Mouse (Mus musculus) lung, embryonic 16.5 days (tissue): ENCODE measurements at regions not wholly inside any gene's neighbourhood (a gene's known extent, or its start where the extent isn't known, plus 50 kb on each side); places are given as distances from the start of the nearest gene placed in this dataset.

Experiments used
- ATAC-seq: fragments of 200-750 bp; cut with Nextera tagmentation; 2 replicates; pipeline ENCODE4 v1.8.0; 2017; ENCODE audit warnings: low read depth, mild to moderate bottlenecking, moderate library complexity
- H3K27ac ChIP-seq: fragments of 300-500 bp; sonication (generic); 2 replicates; pipeline ENCODE4 v1.5.1; 2014; ENCODE audit warnings: mild to moderate bottlenecking, control low read depth, low read length
- H3K27me3 ChIP-seq: fragments of 300-500 bp; sonication (generic); 2 replicates; pipeline ENCODE4 v1.6.1; 2014; ENCODE audit warnings: low read depth, low read length, mixed read lengths; ENCODE audit not compliant: control insufficient read depth, insufficient read depth
- H3K36me3 ChIP-seq: fragments of 300-500 bp; sonication (generic); 2 replicates; pipeline ENCODE4 v1.6.1; 2014; ENCODE audit warnings: low read length; ENCODE audit not compliant: control insufficient read depth, insufficient read depth
- H3K4me1 ChIP-seq: fragments of 300-500 bp; sonication (generic); replicated peaks from 2 replicates; pipeline ENCODE4 v1.6.1; 2014; ENCODE audit warnings: low read length, mixed read lengths; ENCODE audit not compliant: control insufficient read depth, insufficient read depth
- H3K4me2 ChIP-seq: fragments of 300-500 bp; sonication (generic); 2 replicates; pipeline ENCODE4 v1.6.1; 2014; ENCODE audit warnings: low read depth, low read length, control low read depth
- H3K4me3 ChIP-seq: fragments of 300-500 bp; sonication (generic); 2 replicates; pipeline ENCODE4 v1.5.1; 2014; ENCODE audit warnings: mild to moderate bottlenecking, low read length, control low read depth
- H3K9ac ChIP-seq: fragments of 300-500 bp; sonication (generic); 2 replicates; pipeline ENCODE4 v1.6.1; 2014; ENCODE audit warnings: low read length, control low read depth
- H3K9me3 ChIP-seq: fragments of 300-500 bp; sonication (generic); 2 replicates; pipeline ENCODE4 v1.6.1; 2016; ENCODE audit warnings: low read length; ENCODE audit not compliant: control insufficient read depth
- WGBS: fragments of 180-500 bp; shearing (Covaris S2); extraction: QIAGEN DNeasy Blood & Tissue Kit; methylation state at CpG from one replicate; pipeline ENCODE4 v1.1.7; 2014; 5-methylcytosine and 5-hydroxymethylcytosine counted together

GRCm38 (mm10) chr2:108686019-108686743, 594.4 kb upstream of the Kif18a start:
- WGBS, result 53% methylated on average over 6 of the region's 6 CpGs
- Histone ChIP-seq H3K4me1 (no peaks in the 10 kb centered on the region), H3K4me2 (no peak overlapping the region), H3K9me3 (no peaks in the 10 kb centered on the region), H3K36me3 (no peaks in the 10 kb centered on the region), H3K9ac (no peak overlapping the region), H3K4me3 (no peak overlapping the region), H3K27me3 (no peaks in the 10 kb centered on the region), H3K27ac (no peak overlapping the region)
- ATAC-seq, result no peak

GRCm38 (mm10) chr2:108690091-108690490, 590.4 kb upstream of the Kif18a start:
- WGBS, result 34% methylated on average over 4 of the region's 4 CpGs
- Histone ChIP-seq H3K9me3 (no peaks in the 10 kb centered on the region), H3K27me3 (no peaks in the 10 kb centered on the region), H3K4me3 (no peak overlapping the region), H3K4me2 (no peak overlapping the region), H3K27ac (no peak overlapping the region), H3K36me3 (no peaks in the 10 kb centered on the region), H3K9ac (no peak overlapping the region), H3K4me1 (no peaks in the 10 kb centered on the region)
- no peak for ATAC-seq

DNA sequence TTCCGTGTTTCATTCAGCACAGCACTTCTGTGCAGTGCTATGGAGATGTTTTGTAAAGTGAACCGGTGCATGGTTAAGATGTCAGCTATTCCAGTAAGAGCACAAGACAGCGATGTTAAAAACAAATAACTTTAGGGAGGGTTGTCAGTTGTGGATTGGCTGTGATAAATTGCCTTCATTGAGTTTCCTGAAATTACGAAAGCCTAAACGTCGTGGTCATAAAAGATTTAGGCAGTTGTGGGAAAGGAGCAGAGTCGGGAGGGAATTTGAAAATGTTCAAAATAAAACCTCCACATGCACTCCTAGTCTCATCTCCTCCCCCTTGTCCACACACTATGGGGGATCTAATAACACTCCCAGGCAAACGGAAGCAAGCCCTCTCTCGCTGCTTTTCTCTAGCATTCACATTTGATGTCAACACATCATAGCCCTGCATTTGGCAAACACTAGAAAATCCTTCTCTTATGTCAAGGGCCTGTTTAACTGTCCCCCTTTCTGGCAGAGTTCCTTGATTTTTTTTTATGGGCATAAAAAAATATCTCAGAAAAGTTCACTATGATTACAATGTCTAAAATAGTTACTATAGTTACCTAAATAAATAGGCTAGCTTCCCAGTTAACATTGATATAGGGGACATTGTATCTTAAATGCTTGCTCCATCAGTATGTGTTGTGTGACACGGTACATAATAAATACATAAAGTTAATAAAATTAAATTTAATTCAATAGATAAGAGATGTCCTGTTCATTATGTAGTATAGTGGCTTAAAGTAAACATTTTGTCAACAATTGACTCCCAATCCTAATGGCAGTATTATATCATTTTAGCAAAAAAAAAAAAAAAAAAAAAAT, 589.2 kb upstream of the Kif18a start:
- H3K36me3 ChIP-seq, result no peaks in the 10 kb centered on the region
- 29% methylated on average over 10 of the region's 10 CpGs for WGBS
- no peaks in the 10 kb centered on the region for H3K27me3 ChIP-seq
- peak overlapping the region; percentile 27; the same call in 1 of the 2 replicates for H3K4me2 ChIP-seq
- H3K9ac ChIP-seq, result no peak overlapping the region
- no peak overlapping the region for H3K4me3 ChIP-seq
- H3K9me3 ChIP-seq, result no peaks in the 10 kb centered on the region
- no peaks in the 10 kb centered on the region for H3K4me1 ChIP-seq
- peak; percentile 92 for ATAC-seq
- H3K27ac ChIP-seq, result no peak overlapping the region

DNA sequence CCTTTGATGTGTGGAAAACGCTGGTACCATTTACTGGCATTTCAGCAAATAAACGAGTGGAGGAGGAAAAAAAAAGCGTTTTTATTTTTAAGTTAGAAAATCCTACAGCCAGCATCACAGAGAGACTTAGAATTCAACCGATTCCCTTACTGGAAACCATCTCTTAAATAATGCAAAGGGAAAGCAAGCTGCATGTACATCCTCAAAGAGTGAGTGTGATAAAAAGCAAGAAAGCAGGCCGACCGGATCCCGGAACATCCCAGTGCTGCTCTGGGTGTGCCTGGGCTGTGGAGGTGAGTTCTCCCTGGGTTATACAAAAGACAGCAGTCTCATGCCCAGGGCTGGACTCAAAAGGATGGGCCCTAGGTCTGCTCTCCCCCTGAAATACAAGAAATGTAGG, 579.2 kb upstream of the Kif18a start:
- Histone ChIP-seq H3K4me3 (no peak overlapping the region), H3K27ac (no peak overlapping the region), H3K4me2 (no peak overlapping the region), H3K9me3 (no peaks in the 10 kb centered on the region), H3K9ac (no peak overlapping the region), H3K27me3 (no peaks in the 10 kb centered on the region), H3K36me3 (no peaks in the 10 kb centered on the region), H3K4me1 (no peaks in the 10 kb centered on the region)
- 65% methylated on average over 7 of the region's 7 CpGs for WGBS
- no peak for ATAC-seq

DNA sequence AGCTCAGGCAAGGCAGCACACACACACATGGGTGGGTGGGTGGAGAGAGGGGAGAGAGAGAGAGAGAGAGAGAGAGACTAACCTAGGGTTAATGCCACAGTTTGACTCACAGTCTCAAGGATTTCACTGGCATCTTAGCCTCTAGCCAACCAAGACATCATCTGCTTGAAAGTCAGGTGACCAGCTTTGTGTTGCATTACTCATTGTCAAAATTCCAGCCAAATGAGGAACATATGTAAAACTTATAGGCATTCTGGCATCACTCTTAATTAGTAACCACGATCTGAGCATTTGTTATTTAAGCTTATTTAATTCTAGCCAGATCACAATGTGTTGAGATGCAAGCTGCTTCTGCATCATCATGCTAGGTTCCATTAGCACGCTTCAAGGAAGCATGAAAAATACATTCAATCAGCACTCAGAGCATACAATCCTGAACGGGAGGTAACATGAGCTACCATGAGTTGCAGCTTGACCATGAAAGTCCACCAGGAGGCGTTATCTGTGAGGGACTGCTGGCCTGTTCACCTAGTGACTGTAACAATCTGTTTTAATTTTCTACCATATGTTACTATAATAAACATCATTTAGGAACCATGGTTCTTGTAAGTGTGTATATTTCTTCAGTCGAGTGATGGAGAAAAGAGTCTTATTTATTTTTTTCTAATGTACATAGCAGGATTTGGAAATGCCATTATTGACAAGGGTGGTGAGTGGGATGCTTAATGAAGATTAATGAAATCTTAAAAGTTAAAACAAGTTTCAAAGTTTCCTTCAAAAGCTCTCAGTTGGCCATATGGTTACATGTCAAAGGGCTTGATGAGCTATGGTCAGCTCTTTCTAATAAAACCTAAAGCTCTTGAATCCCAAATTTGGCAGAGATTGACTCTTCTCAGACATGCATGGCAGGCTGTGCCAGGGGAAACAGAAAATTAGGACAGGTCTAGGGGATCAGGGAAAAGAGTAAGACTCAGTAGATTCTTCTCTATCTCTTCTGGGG, 572.4 kb upstream of the Kif18a start:
- ATAC-seq, result no peak
- WGBS, result 74% methylated on average over 5 of the region's 5 CpGs
- no peaks in the 10 kb centered on the region for H3K4me1 ChIP-seq
- no peak overlapping the region for H3K9ac ChIP-seq
- no peaks in the 10 kb centered on the region for H3K27me3 ChIP-seq
- H3K4me2 ChIP-seq, result no peak overlapping the region
- H3K27ac ChIP-seq, result no peak overlapping the region
- H3K9me3 ChIP-seq, result no peaks in the 10 kb centered on the region
- no peaks in the 10 kb centered on the region for H3K36me3 ChIP-seq
- H3K4me3 ChIP-seq, result no peak overlapping the region

DNA sequence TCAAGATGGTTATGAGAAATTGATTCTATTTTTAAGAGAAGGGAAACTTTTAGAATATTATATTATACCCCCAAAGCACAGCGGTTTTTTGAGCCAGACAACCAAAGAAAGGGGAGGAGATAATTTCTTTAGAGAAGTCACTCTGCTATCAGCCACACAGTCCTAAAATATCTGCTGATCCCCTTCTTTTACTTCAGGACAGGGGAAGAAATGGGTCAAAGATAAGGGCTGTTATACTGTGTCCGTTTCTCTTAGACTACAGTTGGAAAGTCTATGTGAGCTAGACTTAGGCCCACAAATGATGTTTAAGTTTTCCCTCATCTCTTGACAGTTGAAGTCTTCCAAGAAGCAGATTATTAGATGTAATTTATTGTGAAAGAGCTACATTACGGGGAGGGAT, 538.5 kb upstream of the Kif18a start:
- ATAC-seq, result no peak
- Histone ChIP-seq H3K9me3 (no peaks in the 10 kb centered on the region), H3K4me1 (no peaks in the 10 kb centered on the region), H3K4me3 (no peak overlapping the region), H3K36me3 (no peaks in the 10 kb centered on the region), H3K9ac (no peak overlapping the region), H3K4me2 (no peak overlapping the region), H3K27me3 (no peaks in the 10 kb centered on the region), H3K27ac (no peak overlapping the region)
- 71% methylated on average over 3 of the region's 3 CpGs for WGBS

GRCm38 (mm10) chr2:108743511-108743910, 537.0 kb upstream of the Kif18a start:
- ATAC-seq, result no peak
- no peaks in the 10 kb centered on the region for H3K9me3 ChIP-seq
- no peaks in the 10 kb centered on the region for H3K27me3 ChIP-seq
- no peaks in the 10 kb centered on the region for H3K36me3 ChIP-seq
- no peak overlapping the region for H3K4me3 ChIP-seq
- H3K9ac ChIP-seq, result no peak overlapping the region
- H3K4me1 ChIP-seq, result no peaks in the 10 kb centered on the region
- no peak overlapping the region for H3K4me2 ChIP-seq
- WGBS, result 32% methylated on average over 2 of the region's 2 CpGs
- no peak overlapping the region for H3K27ac ChIP-seq

DNA sequence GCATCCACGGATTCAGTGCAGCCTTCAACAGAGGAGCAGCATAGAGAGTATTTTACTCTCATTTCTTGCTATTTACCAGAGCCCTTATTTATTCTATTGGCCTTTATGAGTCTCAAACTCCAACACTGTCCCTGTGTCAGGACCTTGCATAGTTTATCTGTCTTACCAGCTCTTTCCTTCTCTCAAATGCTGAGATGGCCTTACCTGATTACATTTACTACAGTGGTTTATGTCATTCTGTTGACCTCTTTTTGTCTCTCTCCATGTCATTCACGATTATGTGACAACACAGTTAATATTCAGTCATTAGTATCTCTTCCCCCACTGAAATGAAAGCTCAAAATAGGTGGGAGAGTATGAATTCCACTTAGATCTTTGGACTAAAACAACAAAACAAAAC, 535.7 kb upstream of the Kif18a start:
- Histone ChIP-seq H3K27me3 (no peaks in the 10 kb centered on the region), H3K27ac (no peak overlapping the region), H3K4me1 (no peaks in the 10 kb centered on the region), H3K4me2 (no peak overlapping the region), H3K9ac (no peak overlapping the region), H3K36me3 (no peaks in the 10 kb centered on the region), H3K4me3 (no peak overlapping the region), H3K9me3 (no peaks in the 10 kb centered on the region)
- 73% methylated on average over 2 of the region's 2 CpGs for WGBS
- no peak for ATAC-seq
